Mouse (Mus musculus): ENCODE measurements around the gene Dhx29. TPM values are rescaled to one million over a fixed set of nuclear protein-coding genes. Genes with fewer than 3 reads are reported as not detected.
A peak's percentile ranks its signal among the peaks of the same experiment; 100 is the strongest.
"Not testable (repeated sequence)": the region's sequence is repeated elsewhere in the genome, so short reads cannot be mapped to it uniquely, and the experiment has no call there.

The Dhx29 gene
- total RNA-seq, 2 experiments from 2014 or later: 25.2 to 26.4 TPM

DNA sequence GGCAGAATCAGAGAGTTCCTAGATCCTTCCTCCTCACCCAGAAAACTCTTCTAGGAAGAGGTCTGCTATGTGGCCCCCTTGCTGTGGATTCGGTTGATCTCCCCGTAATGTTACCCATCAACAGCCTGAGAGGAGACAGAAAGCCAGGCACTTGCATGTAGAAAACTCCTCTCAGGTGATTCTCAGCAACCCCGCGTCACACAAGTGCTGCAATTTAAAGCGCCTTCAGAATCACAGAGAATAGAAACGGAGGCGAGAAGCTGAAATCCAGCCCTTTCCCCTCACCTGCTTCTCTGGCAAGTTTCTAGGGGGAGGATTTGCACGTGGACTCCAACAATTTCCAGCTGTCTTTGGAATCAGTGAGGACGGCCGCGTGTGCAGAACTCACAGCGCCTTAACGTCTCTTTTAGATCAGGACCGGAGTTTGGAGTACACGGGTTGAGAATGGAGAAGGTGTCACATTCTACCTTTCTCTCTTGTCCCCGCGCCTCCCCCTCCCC is 59.2 kb downstream of the Dhx29 start:
- DNase-seq (ENCODE audit: low spot score in 2 of 2): no peak

DNA sequence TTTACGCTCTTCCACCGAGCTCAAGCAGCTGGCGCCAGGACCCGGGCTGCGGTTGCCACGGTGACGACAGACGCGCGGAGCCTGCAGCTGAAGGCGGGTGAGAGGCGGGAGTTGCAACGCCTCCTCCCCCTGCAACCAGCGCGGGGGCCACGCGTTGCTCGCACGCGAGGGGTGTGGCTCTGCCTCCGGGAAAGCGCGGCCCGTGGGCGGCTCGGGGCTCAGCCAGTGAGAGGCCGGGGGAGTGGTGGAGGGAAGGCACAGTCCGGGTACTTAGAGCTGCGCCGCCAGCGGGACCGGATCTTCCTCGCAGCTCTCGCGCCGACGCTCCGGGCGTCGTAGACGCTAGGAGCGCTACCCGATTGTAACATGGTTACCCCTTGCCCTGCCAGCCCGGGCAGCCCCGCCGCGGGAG is 60.3 kb downstream of the Dhx29 start, which contains the start of gene Ccno:
Gene Ccno (plus strand): TSS at position 271 of the 412 bp plus-strand sequence.
- peak; percentile 93 to 95 for DNase-seq (ENCODE audit: low spot score in 2 of 2)

DNA sequence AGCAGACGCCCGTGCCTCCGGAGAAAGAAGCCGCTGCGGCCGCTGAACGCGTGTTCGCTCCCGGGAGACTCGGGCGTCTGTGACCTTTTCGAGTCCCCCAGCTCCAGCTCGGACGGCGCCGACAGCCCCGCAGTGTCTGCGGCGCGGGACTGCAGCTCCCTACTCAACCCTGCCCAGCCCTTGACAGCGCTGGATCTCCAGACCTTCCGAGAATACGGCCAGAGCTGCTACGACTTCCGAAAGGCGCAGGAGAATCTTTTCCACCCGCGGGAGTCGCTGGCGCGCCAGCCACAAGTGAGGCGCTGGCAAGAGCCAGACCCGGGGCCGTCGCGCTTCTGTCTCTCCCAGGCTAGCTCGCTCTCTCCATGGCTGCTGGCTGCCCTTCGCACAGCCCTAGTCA is 60.7 kb downstream of the Dhx29 start:
- no peak for DNase-seq (ENCODE audit: low spot score in 2 of 2)

DNA sequence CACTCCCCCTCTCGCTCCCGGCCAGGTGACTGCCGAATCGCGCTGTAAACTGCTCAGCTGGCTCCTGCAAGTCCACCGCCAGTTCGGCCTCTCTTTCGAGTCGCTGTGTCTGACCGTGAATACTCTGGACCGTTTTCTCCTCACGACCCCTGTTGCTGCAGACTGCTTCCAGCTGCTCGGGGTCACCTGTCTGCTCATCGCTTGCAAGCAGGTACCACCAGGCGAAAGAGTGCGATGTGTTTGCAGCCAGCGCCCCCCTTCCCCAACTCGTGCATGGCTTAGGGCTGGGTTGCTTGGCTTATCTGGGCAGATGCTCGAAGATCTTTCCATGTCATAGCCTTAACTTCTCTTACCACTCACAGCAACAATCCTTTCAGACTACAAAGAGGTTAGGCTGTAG is 61.6 kb downstream of the Dhx29 start:
- no peak for DNase-seq (ENCODE audit: low spot score in 2 of 2)

DNA sequence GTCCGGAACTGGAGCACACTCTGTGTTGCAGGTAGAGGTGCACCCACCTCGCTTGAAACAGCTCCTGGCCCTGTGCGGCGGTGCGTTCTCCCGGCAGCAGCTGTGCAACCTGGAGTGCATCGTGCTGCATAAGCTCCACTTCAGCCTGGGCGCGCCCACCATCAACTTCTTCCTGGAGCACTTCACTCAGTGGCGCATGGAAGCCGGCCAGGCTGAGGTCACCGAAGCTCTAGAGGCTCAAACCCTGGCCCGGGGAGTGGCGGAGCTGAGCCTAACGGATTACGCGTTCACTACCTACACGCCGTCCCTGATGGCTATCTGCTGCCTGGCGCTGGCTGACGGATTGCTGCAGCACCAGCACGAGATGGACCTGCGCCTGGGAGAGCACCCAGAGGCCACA is 62.3 kb downstream of the Dhx29 start:
- DNase-seq (ENCODE audit: low spot score in 2 of 2): no peak

DNA sequence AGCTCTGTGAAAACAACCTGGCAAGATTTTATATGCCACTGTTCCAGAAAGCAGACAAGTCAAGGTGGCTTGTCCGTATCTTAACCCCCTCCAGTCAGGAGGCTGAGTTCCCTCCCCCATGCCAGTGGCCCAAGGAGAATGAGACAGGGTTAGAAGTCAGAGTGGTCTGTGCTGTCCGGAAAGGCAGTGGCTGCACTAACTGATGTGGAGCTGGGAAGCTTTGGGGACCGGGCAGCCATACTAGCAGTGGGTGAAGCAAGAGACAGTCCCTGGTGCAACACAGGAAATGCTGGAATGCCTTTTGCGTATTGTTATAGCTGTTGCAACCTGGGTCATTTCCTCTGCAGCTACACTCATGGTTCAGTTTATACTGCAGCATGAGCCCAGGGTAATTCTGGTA is 63.1 kb downstream of the Dhx29 start:
- no peak for DNase-seq (ENCODE audit: low spot score in 2 of 2)

DNA sequence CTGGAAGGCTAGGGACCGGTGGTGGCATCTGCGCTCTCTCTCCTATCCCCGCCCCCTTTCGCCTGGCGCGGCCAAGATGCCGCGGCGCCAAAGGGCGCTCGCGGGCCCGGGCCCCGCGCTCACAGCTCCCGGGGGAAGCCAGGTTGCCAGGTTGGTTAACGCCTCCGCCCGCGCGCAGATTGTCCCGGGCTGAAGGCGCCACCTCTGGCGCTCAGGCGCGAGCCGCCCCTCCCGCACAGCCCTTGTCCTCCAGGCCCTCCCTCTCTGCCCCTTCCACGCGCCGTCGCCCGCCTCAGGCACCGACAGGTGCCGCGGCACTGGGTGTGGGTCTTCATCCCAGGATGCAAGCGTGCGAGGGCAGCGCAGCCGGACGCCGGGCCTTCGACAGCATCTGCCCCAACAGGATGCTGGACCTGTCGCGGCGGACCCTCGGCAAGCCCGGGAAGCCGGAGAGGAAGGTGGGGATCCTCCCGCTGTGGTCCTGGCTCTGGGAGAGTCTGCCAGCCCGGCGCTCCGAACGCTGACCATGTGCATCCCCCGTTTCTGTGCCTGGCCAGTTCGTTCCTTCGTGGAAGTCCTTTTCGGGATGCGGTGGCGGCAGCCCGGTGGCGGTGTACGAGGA is 66.4 kb downstream of the Dhx29 start, which contains the start of gene Mcidas:
Gene Mcidas (plus strand): TSS at position 315 of the 622 bp plus-strand sequence.
- DNase-seq (ENCODE audit: low spot score in 2 of 2): no peak

DNA sequence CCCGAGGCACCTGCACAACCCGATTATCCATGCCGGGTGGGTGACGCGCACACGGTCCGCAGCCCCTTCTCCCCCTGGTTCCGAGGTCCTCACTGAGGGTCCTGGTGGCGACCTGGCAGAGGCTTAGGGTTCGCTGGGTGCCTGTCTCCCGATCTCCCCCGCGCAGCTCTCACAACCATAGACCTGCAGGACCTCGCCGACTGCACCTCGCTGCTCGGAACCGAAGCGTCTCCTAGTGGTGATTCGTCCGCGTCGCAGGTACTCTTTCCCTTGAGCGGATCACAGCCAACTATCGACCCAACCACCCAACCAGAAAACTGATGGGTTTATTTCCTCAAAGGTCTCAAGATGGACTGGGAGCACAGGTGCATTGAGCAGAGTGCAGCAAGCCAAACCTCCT is 66.9 kb downstream of the Dhx29 start:
- DNase-seq (ENCODE audit: low spot score in 2 of 2): peak in 1 of 2 experiments; percentile 77

DNA sequence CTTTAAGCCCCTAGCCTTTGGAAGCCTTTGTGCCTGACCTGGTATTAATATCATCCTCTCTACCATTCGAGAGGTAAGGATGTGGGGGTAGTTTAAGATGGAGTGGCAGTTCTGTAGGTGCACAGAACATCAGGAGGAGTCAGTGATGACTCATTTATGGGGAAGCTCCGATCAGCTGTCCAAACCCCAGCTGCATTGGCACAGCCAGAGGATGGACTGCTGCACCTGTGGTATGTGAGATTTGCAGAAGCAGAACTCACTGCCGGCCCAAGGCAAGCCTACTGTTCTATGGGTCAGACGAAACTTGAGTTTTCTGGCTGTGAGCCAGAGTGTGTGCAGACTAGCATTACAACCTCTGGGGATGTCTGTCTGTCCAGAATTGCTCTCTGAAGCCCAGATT is 69.2 kb downstream of the Dhx29 start:
- no peak for DNase-seq (ENCODE audit: low spot score in 2 of 2)

DNA sequence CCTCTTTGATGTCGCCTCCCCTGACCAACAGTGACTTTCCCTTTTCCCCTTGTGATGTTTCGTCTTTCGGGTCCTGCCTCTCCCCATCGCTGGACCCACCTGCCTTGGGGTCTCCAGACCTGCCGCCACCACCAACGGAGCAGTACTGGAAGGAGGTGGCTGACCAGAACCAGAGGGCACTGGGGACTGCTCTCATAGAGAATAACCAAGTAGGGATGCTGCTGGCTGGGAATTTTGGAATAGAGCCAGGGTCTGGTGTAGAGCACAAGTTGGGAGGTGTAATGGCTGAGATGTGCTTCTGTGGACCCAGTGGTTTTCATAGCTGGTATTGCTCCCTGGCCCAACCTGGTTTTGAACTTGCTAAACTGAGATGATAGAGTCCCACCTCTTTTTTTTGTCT is 70.1 kb downstream of the Dhx29 start:
- no peak for DNase-seq (ENCODE audit: low spot score in 2 of 2)

DNA sequence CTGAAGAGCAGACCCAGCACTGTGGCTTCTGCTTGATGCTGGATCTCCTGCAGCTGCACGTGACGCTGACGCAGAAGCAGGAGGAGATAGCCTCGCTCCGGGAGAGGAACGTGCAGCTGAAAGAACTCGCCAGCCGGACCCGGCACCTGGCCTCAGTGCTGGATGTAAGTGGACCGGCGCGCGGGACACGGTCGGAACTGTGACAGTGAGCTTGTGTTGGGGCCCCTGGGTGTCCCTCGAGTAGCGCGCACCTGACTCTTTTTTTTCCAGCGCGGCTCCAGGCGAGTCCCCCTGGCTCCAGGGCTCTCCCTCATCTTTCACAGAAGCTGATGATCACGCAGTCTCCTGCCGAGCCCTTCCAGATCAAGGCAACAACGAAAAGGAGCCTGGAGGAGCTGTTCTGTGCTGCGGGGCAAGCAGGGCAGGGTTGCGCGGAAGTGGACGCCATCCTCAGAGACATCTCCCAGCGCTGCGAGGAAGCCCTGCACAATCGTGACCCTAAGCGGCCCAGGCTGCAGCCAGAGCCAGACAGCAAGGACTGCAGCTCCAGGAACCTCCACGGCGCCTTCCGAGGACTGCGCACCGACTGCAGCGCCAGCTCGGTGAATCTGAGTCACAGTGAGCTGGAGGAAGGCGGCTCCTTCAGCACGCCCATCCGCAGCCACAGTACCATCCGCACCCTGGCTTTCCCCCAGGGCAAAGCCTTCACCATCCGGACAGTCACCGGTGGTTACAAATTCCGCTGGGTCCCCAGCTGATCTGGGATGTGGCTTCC is 71.4 kb downstream of the Dhx29 start:
- DNase-seq (ENCODE audit: low spot score in 2 of 2): peak in 1 of 2 experiments; percentile 33

DNA sequence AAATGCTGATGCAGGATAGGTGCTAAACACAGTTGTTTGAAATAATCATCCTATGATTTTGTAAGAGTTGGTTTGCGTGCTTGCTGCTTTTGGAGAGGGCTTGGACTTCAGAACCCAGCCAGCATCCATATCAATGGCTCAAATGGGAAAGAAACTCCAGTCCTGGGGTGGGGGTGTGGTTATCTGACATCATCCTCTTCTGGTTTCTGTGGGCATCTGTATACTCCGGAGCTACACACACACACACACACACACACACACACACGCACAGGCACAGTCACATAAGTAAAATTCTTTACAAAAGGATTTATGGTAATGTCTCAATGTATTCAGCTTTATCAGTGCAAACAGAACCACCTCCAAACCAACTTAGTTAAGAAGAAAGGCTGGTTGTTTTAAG is 72.8 kb downstream of the Dhx29 start:
- DNase-seq (ENCODE audit: low spot score in 2 of 2): no peak

DNA sequence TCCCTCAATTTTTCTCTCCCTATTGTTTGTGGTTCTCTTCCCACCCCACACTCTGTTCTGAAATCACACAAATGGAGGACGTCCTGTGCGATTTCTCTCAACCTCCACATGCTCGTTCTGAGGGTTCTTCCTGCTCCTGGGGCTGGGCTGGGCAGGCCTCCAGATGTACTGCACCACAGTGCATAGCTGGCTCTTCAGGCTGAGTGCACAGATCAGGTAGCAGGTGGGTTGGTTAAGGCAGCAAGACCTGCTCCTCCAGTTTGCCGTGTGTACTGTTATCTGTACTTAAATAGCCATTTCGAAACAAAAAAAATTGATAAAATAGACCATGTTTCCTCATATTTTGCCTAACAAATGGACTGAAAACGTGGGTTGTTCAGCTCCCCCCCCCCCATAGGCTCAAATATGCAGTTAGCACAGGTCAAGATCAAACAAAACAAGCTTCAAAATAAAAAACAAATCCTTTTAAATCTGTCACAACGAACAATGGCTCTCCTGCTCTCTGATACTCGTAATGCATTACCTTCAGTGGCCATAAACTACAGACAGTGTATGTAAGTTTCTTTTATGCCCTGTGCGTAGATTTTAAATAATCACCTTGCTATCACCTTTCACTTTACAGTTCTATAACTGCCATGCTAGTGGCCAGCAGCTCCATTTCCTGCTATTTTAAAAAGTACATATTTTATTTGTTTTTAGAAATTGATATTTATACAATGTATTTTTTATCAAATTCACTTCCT is 73.5 kb downstream of the Dhx29 start:
- no peak for DNase-seq (ENCODE audit: low spot score in 2 of 2)

DNA sequence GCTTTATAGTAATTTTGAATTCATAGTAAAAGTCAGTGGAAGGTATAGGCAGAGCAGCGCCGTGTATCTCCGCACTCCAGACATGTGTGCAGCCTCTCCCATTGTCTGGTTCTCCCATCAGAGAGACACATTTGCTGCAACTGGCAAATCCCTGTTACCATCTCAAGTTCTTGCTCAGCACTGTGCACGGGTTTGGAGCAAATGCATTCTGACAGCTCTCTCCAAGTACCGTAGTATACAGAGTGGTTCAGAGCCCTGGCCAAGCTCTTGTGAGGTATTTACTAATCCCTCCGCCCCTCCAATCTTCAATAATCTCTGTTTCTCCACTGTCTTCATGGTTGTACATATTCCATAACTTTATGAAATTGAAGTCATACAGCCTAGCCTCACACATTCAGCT is 85.4 kb downstream of the Dhx29 start:
- DNase-seq (ENCODE audit: low spot score in 2 of 2): no peak

DNA sequence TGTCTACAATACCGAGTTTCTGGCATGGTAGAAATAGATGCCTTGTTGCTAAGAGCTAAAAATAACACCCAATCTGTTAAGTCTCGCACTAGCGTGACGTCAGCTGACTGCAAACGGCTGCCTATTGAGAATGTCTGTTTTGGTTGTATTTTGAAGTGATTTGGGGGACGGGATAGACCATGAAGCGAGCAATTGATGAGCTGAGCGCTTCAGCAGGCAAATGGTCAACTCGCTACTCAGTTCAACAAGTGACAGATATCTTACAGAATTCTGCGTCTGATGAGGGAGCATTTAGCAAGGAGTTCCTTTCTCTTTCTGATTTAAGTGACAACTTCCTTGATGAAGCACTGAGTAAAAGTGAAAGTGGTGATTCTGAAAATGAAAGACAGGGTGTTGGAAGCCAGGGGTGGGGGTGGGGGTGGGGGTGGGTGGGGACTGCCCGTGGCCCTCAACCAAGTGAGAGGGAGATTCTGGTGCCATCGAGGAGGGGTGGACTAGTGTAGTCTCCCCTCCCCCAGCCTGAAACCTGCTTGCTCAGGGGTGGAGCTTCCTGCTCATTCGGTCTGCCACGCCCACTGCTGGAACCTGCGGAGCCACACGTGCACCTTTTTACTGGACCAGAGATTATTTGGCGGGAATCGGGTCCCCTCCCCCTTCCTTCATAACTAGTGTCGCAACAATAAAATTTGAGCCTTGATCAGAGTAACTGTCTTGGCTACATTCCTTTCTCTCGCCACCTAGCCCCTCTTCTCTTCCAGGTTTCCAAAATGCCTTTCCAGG is 86.1 kb downstream of the Dhx29 start:
- not testable (repeated sequence) for DNase-seq (ENCODE audit: low spot score in 2 of 2)

Other genes with a start within 250 kb of the Dhx29 start
- gene Plpp1, start 126.7 kb upstream of the Dhx29 start, total RNA-seq (2021): 10 to 100 TPM; 25.7 to 27.7 TPM
- gene Mtrex, start 56 bp upstream of the Dhx29 start, total RNA-seq (2021): 10 to 100 TPM; 45.4 to 47.2 TPM
- 1 to 10 TPM; 4.8 to 5.3 TPM for gene Ccno, start 60.3 kb downstream of the Dhx29 start, total RNA-seq (2021)
- gene Mcidas, start 66.4 kb downstream of the Dhx29 start, total RNA-seq (2021): under 1 TPM; 0.36 to 0.52 TPM
- gene Cdc20b, start 107.7 kb downstream of the Dhx29 start, total RNA-seq (2021): not detected
- 1 to 10 TPM; 3.9 to 5.0 TPM for gene Gpx8, start 119.0 kb downstream of the Dhx29 start, total RNA-seq (2021)
- not detected for gene Gzma, start 173.5 kb downstream of the Dhx29 start, total RNA-seq (2021)

Data from layer of hippocampus, adult 18-20 months (tissue).